Mouse (Mus musculus) left cerebral cortex, adult 11 months (tissue): Measurements from ENCODE around the gene Prkag1.

Experiments used
- DNase-seq: peaks from one replicate; pipeline ENCODE4 v3.0.0; 2022; ENCODE audit warnings: low spot score

Prkag1 gene

DNA sequence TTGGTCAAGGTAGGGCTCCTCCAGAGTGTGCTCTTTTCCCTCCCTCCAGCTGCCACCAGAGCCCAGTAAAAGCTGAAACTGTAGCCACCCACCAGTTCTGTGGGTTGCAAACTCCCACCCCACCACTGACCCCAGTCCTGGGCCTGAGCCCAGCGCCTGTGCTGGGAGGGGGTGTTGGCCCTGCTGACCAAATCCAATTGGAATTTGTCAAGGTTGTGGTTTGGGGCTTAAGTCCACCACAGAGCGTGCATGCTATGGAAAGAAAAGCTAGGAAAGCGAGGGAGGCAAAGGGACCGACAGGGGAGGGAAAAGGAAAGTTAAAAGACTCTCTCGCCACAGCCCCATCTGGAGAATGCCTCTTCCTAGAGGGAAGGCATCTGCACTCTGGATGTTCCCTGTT is 63.1 kb downstream of the Prkag1 start:
- no peak for DNase-seq

DNA sequence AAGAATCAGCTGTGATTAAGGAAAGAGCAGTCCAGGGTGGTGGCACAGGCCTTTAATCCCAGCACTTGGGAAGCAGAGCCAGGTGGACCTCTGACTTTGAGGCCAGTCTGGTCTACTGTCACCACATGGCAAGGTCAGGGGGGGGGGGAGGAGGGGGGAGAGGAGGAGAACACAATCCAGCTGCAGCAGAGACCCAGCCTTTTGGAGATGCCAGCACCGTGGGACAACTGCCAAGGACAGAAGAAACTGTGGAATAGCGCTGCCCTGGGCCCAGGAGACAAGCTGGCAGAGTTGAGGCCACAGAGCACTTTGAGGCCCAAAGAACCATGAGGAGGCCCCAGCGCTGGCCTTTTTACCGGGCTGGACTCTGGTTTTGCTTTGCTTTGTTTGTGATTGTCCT is 65.4 kb downstream of the Prkag1 start:
- no peak for DNase-seq
